Mouse (Mus musculus): ENCODE results near the gene 9030025P20Rik.
"Not testable (repeated sequence)": the region's sequence is repeated elsewhere in the genome, so short reads cannot be mapped to it uniquely, and the experiment has no call there.

Gene 9030025P20Rik

DNA sequence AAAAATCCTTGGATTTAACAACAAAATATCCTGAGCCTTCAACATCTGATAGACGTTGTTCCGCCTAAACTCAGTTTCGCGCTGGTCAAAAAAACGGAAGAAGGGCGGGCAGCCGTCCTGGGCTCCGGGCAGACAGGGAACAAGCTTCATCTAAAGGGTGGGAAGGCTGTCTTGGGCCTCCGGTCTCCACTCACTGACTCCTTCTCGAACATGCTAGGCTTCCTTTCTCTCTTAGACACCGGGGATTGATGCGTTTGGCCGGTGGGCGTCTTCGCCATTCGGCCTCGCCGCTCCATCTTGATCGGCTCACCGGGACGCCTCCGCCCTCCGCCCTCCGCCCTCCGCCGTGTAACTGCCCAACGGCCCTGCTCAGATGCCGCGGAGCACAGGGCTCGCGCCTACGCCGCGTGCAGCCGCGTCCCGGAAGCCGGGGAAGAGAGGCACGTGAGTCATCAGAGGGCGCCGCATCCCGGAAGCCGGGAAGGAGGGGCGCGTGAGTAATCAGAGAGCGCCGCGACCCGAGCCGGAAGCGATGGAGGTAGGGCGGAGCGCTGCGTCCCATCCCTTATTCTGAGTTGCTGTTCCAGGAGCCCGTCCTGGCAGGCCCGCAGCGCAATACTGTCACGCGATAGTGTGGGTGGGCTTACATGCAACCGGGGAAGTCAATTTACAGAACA, at the start of gene 9030025P20Rik, which contains the start of gene Gm3417:
TSS of gene 9030025P20Rik (plus strand) at position 107 of the 677 bp plus-strand sequence.
TSS of gene Gm3417 (minus strand) at position 429 of the 677 bp plus-strand sequence.
- DNase-seq = not testable (repeated sequence)

GRCm38 (mm10) chr17:14928631-14929030, 49.6 kb upstream of the 9030025P20Rik start:
- no peak for DNase-seq

GRCm38 (mm10) chr17:14930697-14931096, 47.6 kb upstream of the 9030025P20Rik start:
- no peak for DNase-seq

DNA sequence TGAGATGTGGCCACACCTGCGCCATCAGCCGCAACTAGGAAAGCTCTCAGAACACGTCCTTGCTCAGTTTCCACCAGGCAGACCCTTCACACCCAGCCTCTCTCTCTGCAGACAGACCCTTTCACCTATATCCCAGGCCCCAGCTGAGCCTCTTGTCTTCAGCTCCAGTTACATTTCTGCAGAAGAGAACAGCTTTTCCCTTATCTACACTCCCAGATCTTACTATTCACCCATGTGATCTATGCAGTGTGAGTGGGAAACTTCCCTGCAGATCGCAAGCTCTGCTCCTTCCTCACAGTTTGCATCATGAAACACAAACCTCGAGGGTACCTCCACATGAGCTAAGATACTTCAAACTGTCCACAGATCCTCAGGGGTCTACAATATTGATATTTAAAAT, 46.8 kb upstream of the 9030025P20Rik start:
- no peak for DNase-seq

DNA sequence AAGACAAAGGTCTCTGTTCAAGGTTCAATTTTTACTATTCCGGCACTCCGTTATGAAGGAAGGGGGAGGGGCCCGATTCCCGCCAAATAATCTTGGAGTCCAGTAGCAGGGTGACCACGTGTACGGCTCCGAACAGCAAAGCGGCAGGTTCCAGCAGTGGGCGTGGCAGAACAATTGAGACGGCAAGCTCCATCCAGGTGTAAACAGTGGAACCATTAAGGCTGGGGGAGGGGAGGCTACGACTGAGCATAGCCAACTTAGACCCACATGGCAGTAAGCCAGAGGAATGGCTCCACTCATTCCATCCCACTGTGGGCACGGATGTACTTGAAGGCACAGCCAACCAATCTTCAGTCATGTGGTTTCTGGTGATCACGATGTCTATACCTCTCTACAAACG, 43.0 kb upstream of the 9030025P20Rik start:
- DNase-seq = not testable (repeated sequence)

DNA sequence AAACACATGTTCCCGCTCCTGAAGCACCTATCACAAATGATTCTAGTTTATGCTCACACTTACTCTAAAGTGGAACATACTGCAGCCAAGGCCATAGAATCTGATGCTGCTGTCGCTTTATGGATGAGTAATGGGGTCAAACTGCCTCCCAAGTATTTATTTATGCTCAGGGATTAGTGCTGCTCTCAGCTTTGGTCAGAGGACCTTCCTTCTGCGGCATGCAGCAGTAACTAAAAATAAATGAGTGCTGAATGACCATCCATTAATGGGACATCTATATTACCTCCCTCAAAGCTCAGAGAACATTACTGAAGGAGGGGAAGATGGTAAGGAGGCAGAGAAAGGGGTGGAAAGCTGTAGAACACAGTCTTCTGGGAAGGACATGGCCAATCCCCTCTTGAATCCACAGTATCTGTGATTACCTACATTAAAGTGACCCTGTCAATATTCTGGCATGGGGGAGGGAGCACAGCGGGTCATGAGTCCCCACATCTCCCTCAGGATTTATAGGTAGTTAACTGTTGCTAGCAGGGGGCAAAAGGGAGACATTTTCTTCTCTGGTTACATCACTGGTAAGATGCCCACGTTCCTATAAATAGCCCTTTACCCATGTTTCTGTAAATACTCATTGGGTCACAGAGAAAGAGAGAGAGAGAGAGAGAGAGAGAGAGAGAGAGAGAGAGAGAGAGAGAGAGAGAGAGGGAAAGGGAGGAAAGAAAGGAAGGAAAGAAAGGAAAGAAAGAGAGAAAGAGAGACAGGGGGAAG, 42.2 kb upstream of the 9030025P20Rik start:
- no peak for DNase-seq

DNA sequence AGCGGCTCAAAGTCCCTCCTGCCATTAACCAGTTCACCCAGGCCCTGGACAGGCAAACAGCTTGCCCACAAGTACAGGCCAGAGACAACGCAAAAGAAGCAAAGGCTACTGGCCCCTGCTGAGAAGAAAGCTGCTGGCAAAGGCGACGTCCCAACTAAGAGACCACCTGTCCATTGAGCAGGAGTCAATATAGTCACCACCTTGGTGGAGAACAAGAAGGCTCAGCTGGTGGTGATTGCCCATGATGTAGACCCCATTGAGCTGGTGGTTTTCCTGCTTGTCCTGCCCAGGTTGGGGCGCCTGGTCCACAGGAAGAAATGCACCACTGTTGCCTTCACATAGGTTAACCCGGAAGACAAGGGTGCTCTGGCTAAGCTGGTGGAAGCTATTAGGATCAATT, 36.1 kb upstream of the 9030025P20Rik start:
- peak; percentile 11 to 15 for DNase-seq

DNA sequence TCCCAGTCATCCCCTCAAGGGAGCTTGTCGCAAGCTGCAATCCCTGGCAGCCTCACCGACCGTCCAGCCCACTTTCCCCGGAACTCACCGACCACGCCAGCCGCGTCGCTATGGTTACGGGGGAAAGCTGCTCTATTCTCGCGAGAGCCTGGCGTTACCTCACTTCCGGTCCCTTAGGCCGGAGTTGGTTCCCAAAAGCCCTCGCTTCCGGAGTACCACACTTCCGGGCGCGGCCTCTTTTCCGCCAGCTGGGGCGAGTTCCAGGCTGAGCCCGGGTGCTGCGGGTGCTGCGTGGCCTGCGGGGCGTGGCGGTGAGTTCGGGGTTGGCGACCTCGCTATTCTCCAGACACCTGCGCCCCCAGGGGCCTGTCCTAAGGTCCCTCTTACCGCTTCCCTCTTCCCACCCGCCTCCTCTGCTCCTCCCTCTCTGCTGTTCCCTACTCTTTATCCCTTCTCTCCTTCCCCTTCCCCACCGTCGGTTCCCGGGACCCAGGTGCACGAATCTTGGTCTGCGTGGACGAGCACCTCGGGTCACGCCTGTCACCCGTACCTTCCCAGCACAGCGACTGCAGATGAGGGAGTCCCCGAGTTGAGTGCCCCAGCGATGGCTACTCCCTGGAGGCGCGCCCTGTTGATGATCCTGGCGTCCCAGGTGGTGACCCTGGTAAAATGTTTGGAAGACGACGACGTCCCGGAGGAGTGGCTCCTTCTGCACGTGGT, 35.1 kb upstream of the 9030025P20Rik start, which contains the start of the genes Wdr27 and 1600012H06Rik:
TSS of gene Wdr27 (minus strand) at position 150 of the 720 bp plus-strand sequence.
TSS of gene 1600012H06Rik (plus strand) at position 176 of the 720 bp plus-strand sequence.
- peak; percentile 99 for DNase-seq

- no peak for DNase-seq
Observed at GRCm38 (mm10) chr17:14943729-14944059, 34.6 kb upstream of the 9030025P20Rik start.

DNA sequence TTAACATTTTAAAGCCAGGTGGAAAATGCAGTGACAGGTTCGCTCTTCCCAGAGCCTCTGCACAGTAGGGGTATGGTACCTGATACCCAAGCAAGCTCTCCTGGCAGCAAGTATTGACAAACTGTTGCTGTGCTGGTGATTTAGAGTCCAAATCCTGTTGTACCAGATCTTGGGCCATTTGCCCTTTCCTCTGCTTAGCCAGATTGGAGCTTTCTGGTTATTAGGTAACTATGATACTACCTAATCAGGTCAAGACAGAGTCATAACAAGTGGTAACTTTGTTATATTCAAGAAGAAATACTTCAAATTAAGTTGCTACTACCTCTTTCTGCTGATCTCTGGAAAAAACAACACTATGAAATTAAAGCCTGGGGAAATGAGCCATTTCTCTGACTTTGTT, 33.7 kb upstream of the 9030025P20Rik start:
- no peak for DNase-seq

- DNase-seq = no peak
Observed at GRCm38 (mm10) chr17:14949161-14949827, 29.0 kb upstream of the 9030025P20Rik start.

- DNase-seq = no peak
Observed at GRCm38 (mm10) chr17:14953452-14953851, 24.8 kb upstream of the 9030025P20Rik start.

DNA sequence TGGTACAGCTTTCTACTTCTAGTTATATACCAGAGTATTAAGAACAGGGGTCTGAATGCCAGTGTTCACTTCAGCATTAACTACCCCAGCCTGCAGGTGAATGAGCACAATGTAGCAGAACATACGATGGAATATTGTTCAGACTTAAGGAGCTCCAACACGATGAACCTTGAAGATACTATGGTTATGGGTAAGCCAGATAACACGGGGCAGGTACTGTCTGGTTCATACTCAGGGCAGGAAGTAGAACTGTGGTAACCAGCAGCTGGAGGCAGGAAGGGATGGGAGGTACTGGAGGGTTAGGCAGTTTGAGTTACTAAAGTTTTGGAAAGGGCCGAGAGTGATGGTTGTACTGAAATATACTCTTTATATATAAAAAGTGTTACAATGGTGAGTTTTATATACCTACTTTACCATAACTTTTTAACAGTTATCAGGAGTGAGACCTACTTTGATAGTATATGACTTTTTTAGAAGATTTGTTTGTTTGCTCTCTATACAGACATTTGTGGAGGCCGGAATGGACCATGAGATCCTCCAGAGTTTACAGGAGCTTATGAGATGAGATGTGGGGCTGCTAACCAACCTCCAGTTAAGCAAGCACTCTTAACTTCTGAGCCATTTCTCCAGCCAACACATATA, 19.5 kb upstream of the 9030025P20Rik start:
- no peak for DNase-seq

DNA sequence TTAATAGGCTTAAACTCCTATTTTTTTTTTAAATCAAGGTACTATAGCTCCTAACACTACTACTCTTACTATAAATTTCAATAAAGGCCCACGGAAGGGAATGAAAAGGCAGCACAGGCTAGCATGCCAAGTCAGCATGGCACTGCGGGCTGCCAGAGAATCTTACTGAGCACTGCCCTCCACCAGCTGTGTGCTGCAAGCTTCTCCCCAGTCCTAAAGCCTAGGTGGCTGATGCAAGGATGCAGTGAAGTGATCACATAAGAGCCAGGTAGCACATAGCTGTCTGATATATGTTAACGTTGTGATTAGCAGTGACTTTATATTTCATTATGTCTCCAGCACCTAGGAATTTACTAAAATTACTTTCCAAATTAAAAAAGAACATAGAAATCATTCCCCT, 18.3 kb upstream of the 9030025P20Rik start:
- peak; percentile 25 to 40 for DNase-seq

DNA sequence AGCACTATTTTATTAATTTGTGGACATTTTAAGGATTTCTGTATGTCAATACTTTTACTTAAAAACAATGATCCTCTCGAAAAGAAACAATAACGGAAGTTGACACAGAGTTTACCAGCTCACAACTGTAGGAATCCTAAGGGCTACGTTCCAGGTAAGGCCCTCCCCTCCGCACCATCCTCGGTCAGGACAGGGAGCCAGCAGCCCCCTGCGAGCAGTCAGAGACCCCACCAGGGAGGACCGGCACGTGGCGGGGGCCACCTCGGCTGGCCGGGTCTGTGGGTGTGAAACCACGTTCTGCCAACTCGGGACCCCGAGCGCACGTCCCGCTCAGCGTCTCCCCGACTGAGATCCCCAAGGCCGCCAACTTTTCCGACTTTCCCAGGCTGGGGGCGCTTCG, 17.7 kb upstream of the 9030025P20Rik start:
- peak; percentile 25 to 40 for DNase-seq

GRCm38 (mm10) chr17:14960951-14961556, 17.2 kb upstream of the 9030025P20Rik start, which contains the start of gene Phf10:
Gene Phf10 (minus strand): TSS chr17:14961273.
- DNase-seq = peak; percentile 46 to 48

DNA sequence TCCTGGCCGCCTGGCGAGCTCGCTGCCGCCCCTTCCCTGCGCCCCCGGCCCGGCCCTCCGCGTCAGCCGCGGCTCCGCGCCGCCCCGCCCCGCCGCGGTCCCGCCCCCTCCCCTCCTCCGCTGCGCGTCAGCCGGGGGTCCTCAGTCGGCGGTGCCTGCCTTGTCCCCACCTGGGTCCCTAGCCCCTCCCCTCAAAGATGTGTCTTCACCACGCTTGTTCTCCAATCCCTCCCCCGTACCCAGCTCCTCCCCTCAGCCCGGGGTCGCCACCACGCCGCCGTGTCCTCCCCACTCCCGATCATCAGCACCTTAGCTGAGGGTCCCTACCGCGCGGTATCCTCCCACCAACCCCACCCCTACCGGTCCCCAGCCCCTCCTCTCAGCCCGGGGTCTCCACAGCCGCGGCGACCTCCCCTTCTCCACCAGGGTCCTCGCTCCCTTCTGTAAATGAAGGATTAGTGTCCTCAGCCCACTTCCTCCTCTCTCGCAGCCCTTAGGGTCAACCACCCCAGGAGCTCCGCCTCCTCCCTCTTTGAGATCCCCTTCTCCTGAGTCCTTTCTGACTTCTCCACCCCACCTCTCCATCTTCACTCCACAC, 16.6 kb upstream of the 9030025P20Rik start:
- not testable (repeated sequence) for DNase-seq

- not testable (repeated sequence) for DNase-seq
Observed at GRCm38 (mm10) chr17:14968373-14968913, 9.8 kb upstream of the 9030025P20Rik start.

DNA sequence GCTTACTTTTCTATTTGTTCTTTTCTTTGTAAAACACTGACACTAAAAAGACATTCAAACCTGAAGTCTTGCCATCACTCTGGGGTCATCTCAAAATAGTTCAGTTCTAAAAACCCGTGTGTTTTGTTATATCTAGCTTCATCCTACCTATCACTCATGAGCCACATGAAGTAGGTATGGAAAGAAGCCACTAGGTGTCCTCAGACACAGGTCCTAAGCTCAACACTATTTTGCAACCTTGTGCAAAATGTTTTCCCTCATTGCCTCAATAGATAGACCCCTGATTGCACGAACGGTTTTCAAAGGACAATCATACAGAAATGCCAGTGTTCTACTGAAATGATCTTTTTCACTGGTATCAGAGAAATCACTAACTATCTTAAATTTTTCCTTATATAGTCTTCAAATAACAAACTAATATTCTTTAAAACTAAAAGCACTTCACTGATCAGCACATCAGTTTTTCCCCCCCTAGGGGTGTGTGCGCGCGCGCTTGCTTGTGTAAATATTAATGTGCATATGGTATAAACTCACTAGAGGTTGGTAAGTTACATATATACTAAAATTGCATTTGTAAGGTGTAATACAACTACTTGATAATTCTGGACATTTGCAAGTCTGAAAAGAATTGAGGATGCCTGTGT, 428 bp upstream of the 9030025P20Rik start:
- DNase-seq = peak in 1 of 2 experiments; percentile 1

GRCm38 (mm10) chr17:14990116-14990702, 11.9 kb downstream of the 9030025P20Rik start:
- peak in 1 of 2 experiments; percentile 1 for DNase-seq

Data from cerebellum, postnatal 10 days (tissue).